Mouse (Mus musculus) heart, embryonic 11.5 days (tissue): ENCODE measurements around the gene Fam126a. TPM values are rescaled to one million over a fixed set of nuclear protein-coding genes. Genes with fewer than 3 reads are reported as not detected.
A peak's percentile ranks its signal among the peaks of the same experiment; 100 is the strongest.

Source experiments
- ATAC-seq: fragments of 200-750 bp; cut with Nextera tagmentation; replicated peaks from 2 replicates; pipeline ENCODE4 v1.8.0; 2017; ENCODE audit warnings: moderate library complexity; ENCODE audit not compliant: insufficient number of reproducible peaks, low FRiP score, low TSS enrichment
- H3K27ac ChIP-seq: fragments of 300-500 bp; sonication (generic); 2 replicates; pipeline ENCODE4 v1.5.1; 2014; ENCODE audit warnings: mild to moderate bottlenecking, low read depth, low read length
- H3K27me3 ChIP-seq: fragments of 300-500 bp; sonication (generic); 2 replicates; pipeline ENCODE4 v1.6.1; 2014; ENCODE audit warnings: mild to moderate bottlenecking, low read length, mixed read lengths; ENCODE audit not compliant: control insufficient read depth, insufficient read depth
- H3K36me3 ChIP-seq: fragments of 300-500 bp; sonication (generic); 2 replicates; pipeline ENCODE4 v1.6.1; 2014; ENCODE audit warnings: mild to moderate bottlenecking, low read length, moderate library complexity, mixed read lengths; ENCODE audit not compliant: control insufficient read depth, insufficient read depth
- H3K4me1 ChIP-seq: fragments of 300-500 bp; sonication (generic); 2 replicates; pipeline ENCODE4 v1.6.1; 2014; ENCODE audit warnings: low read length; ENCODE audit not compliant: control insufficient read depth, insufficient read depth
- H3K4me2 ChIP-seq: fragments of 300-500 bp; sonication (generic); 2 replicates; pipeline ENCODE4 v1.6.1; 2014; ENCODE audit warnings: mild to moderate bottlenecking, moderate library complexity
- H3K4me3 ChIP-seq: fragments of 300-500 bp; sonication (generic); 2 replicates; pipeline ENCODE4 v1.5.1; 2014; ENCODE audit warnings: low read depth, low read length
- H3K9ac ChIP-seq: fragments of 300-500 bp; sonication (generic); 2 replicates; pipeline ENCODE4 v1.6.1; 2014; ENCODE audit warnings: mild to moderate bottlenecking, low read depth, low read length, moderate library complexity
- H3K9me3 ChIP-seq: fragments of 300-500 bp; sonication (generic); replicated peaks from 2 replicates; pipeline ENCODE4 v1.6.1; 2016; ENCODE audit warnings: low read length; ENCODE audit not compliant: control insufficient read depth
- WGBS: fragments of 180-500 bp; shearing (Covaris S2); extraction: QIAGEN DNeasy Blood & Tissue Kit; methylation state at CpG from one replicate; pipeline ENCODE4 v1.1.7; 2014; ENCODE audit not compliant: insufficient replicate concordance; 5-methylcytosine and 5-hydroxymethylcytosine counted together
- polyA plus RNA-seq: library from polyadenylated mRNA; unstranded; fragments of >200 nt; fragmentation: Nextera tagmentation; extraction: Ambion mirVana; gene quantifications from 2 replicates; pipeline ENCODE4 v1.2.1, GENCODE M21; 2014

Fam126a gene
- polyA plus RNA-seq, 1 experiment from 2014 or later = 32.7 TPM

DNA sequence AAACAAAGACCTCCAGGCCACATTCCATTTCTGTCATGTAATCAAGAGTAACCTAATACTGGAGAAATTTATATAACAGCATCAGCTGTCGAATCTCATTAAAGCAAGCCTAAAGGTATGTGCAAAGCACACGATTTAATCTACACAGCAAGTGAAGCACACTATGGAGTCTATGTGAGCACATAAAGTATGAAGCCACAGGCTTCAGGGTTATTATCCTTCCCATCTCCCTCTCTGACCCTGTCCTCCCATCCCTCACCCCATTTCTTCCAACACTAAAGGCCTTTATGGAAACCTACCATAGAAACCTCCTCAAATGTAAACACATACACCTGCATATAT lies 37.0 kb downstream of the Fam126a start:
- no peak for ATAC-seq
- peaks cover under 1% of the 10 kb centered on the region; the same call in 1 of the 2 replicates for H3K36me3 ChIP-seq
- H3K27ac ChIP-seq = peak overlapping the region; percentile 58; the same call in 1 of the 2 replicates
- no peak overlapping the region for H3K4me2 ChIP-seq
- no peak overlapping the region for H3K4me3 ChIP-seq
- no peaks in the 10 kb centered on the region for H3K9me3 ChIP-seq
- H3K4me1 ChIP-seq = peaks cover 5% of the 10 kb centered on the region; the same call in 1 of the 2 replicates
- H3K9ac ChIP-seq = no peak overlapping the region
- WGBS = 53% methylated on average over 2 of the region's 2 CpGs
- H3K27me3 ChIP-seq = no peaks in the 10 kb centered on the region

GRCm38 (mm10) chr5:23992876-23993552 lies 37.5 kb downstream of the Fam126a start:
- Histone ChIP-seq H3K9ac (no peak overlapping the region), H3K4me1 (peaks cover 5% of the 10 kb centered on the region; the same call in 1 of the 2 replicates), H3K9me3 (no peaks in the 10 kb centered on the region), H3K4me3 (no peak overlapping the region), H3K27me3 (no peaks in the 10 kb centered on the region), H3K36me3 (no peaks in the 10 kb centered on the region), H3K4me2 (no peak overlapping the region), H3K27ac (peak overlapping the region; percentile 58)
- 64% methylated on average over 5 of the region's 5 CpGs for WGBS
- ATAC-seq = no peak

DNA sequence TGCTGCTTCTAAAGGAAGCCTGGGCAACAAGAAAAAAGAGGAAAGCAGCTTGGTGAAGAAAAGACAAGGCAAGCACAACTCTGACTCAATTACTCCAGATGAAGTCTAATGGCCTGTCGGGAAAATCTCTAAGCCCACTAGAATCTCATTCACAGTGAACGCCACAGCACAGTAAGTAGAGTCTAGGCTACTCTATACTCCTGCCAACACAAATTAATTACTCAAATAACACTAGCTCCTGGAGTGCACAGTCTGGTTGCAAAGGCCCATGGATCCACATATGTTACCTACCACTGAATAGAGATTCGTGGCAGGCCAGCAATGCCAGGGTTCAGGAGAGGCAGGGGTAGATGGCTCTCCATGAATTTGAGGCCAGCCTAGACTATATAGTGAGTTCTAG lies 40.5 kb downstream of the Fam126a start:
- H3K9me3 ChIP-seq = no peaks in the 10 kb centered on the region
- 86% methylated on average over 3 of the region's 3 CpGs for WGBS
- no peak overlapping the region for H3K27ac ChIP-seq
- no peak overlapping the region for H3K4me2 ChIP-seq
- no peak for ATAC-seq
- no peak overlapping the region for H3K4me3 ChIP-seq
- H3K36me3 ChIP-seq = no peaks in the 10 kb centered on the region
- H3K4me1 ChIP-seq = peaks cover 5% of the 10 kb centered on the region; the same call in 1 of the 2 replicates
- H3K27me3 ChIP-seq = no peaks in the 10 kb centered on the region
- no peak overlapping the region for H3K9ac ChIP-seq

GRCm38 (mm10) chr5:23987792-23988191 lies 42.7 kb downstream of the Fam126a start:
- ATAC-seq = no peak
- 56% methylated on average over 10 of the region's 10 CpGs for WGBS
- Histone ChIP-seq H3K36me3 (no peaks in the 10 kb centered on the region), H3K9ac (no peak overlapping the region), H3K4me1 (peaks cover under 1% of the 10 kb centered on the region; the same call in 1 of the 2 replicates), H3K4me3 (no peak overlapping the region), H3K27ac (no peak overlapping the region), H3K27me3 (no peaks in the 10 kb centered on the region), H3K9me3 (no peaks in the 10 kb centered on the region), H3K4me2 (no peak overlapping the region)

- no peaks in the 10 kb centered on the region; the same call in 1 of the 2 replicates for H3K36me3 ChIP-seq
Measured at GRCm38 (mm10) chr5:23982081-23982480, 48.4 kb downstream of the Fam126a start.

DNA sequence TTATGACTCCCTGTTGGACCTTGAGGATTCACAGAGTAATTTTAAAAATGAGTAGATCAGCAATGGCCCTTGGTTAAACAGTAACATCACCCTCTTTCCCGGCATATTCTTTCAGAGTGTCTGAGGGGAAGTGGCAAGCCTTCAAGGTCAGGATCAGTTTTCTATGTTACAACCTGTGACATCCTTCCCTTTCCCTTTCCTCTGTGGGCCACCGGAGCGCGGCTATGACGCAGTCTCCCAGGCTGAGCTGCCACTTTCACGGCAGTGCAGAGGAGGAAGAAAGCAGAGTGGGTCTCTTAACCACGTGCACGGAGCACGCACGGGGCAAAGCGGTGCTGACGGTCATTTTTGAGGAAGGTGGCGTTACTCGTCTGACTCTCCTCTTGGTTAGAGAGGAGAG lies 52.0 kb downstream of the Fam126a start:
- Histone ChIP-seq H3K9me3 (no peaks in the 10 kb centered on the region), H3K4me1 (no peaks in the 10 kb centered on the region), H3K4me3 (no peak overlapping the region), H3K9ac (no peak overlapping the region), H3K36me3 (peaks cover 2% of the 10 kb centered on the region), H3K27ac (no peak overlapping the region), H3K27me3 (no peaks in the 10 kb centered on the region), H3K4me2 (no peak overlapping the region)
- ATAC-seq = no peak
- WGBS = 89% methylated on average over 14 of the region's 14 CpGs

More at GRCm38 (mm10) chr5:23982081-23982480, 48.4 kb downstream of the Fam126a start:
- no peaks in the 10 kb centered on the region for H3K27me3 ChIP-seq
- H3K4me2 ChIP-seq = no peak overlapping the region
- ATAC-seq = no peak
- H3K4me3 ChIP-seq = no peak overlapping the region
- H3K9me3 ChIP-seq = no peaks in the 10 kb centered on the region
- H3K4me1 ChIP-seq = no peaks in the 10 kb centered on the region
- 75% methylated on average over 1 of the region's 1 CpGs for WGBS
- no peak overlapping the region for H3K9ac ChIP-seq
- H3K27ac ChIP-seq = no peak overlapping the region

- Histone ChIP-seq H3K9me3 (no peaks in the 10 kb centered on the region), H3K27me3 (no peaks in the 10 kb centered on the region), H3K4me1 (no peaks in the 10 kb centered on the region), H3K4me2 (no peak overlapping the region), H3K27ac (no peak overlapping the region), H3K36me3 (peaks cover 2% of the 10 kb centered on the region), H3K9ac (no peak overlapping the region), H3K4me3 (no peak overlapping the region)
- WGBS = 72% methylated on average over 3 of the region's 3 CpGs
- no peak for ATAC-seq
Measured at GRCm38 (mm10) chr5:23974994-23975575, 55.4 kb downstream of the Fam126a start.

DNA sequence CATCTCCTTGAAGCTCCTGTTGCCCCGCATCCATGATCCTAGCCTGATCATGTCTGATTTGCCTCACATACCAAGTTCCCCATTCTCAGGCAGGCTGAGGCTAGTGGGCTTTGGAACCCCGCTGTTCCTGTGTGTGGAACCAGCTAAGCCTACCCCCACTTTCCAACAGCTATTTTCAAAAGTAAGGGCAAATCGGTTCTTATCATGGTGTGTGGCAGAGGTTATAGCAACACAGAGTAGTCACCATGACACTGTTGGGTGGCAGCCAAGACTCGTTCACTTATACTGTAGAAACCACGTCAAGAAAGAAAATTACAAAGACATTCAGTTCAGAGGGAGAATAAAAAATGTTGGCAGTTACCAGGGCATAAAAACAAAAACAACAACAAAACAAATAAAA lies 62.8 kb downstream of the Fam126a start:
- 0 out of 2 replicates have a peak, but pooled peaks have one; percentile 42 for ATAC-seq
- Histone ChIP-seq H3K9me3 (no peaks in the 10 kb centered on the region), H3K27me3 (no peaks in the 10 kb centered on the region), H3K4me1 (peaks cover 5% of the 10 kb centered on the region), H3K4me2 (no peak overlapping the region), H3K9ac (no peak overlapping the region), H3K4me3 (no peak overlapping the region), H3K36me3 (no peaks in the 10 kb centered on the region), H3K27ac (peak overlapping the region; percentile 50; the same call in 1 of the 2 replicates)
- WGBS = 54% methylated on average over 5 of the region's 5 CpGs
